Mouse (Mus musculus): Measurements from ENCODE around the gene Mrps33. TPM values are rescaled to one million over a fixed set of nuclear protein-coding genes. Genes with fewer than 3 reads are reported as not detected.

The Mrps33 gene
- total RNA-seq, 1 experiment from 2014 or later = 91.7 TPM

GRCm38 (mm10) chr6:39780857-39781666 is 29.7 kb downstream of the Mrps33 start:
- peak; percentile 47 for DNase-seq

GRCm38 (mm10) chr6:39778506-39778905 is 32.3 kb downstream of the Mrps33 start:
- DNase-seq = no peak

GRCm38 (mm10) chr6:39776275-39776674 is 34.5 kb downstream of the Mrps33 start:
- DNase-seq = no peak

GRCm38 (mm10) chr6:39775029-39775428 is 35.8 kb downstream of the Mrps33 start:
- DNase-seq = no peak

GRCm38 (mm10) chr6:39757229-39757628 is 53.6 kb downstream of the Mrps33 start:
- no peak for DNase-seq

Other genes starting within 250 kb of the Mrps33 start
- gene Adck2, start 237.1 kb downstream of the Mrps33 start, total RNA-seq (2021) = 23.5 and 28.0 TPM in 2 replicates
- gene Gm42420, start 225.2 kb downstream of the Mrps33 start, total RNA-seq (2021) = 1.5 and 1.8 TPM in 2 replicates
- 288 and 312 TPM in 2 replicates for gene Ndufb2, start 218.4 kb downstream of the Mrps33 start, total RNA-seq (2021)
- 30.9 and 35.4 TPM in 2 replicates for gene Braf, start 85.5 kb downstream of the Mrps33 start, total RNA-seq (2021)
- 14.8 and 16.3 TPM in 2 replicates for gene Tmem178b, start 62.3 kb upstream of the Mrps33 start, total RNA-seq (2021)

All from adrenal gland, postnatal 14 days (tissue).